Mouse (Mus musculus) leukemia stem cell, adult 10-12 weeks (primary cell): ENCODE results near the gene Phf14. TPM values are rescaled to one million over a fixed set of nuclear protein-coding genes. Genes with fewer than 3 reads are reported as not detected.

Experiments used
- polyA plus RNA-seq: library from polyadenylated mRNA; stranded (reverse); fragments of >175 nt; gene quantifications from 2 replicates; pipeline ENCODE4 v1.2.3, GENCODE M21; 2012; ENCODE audit warnings: low replicate concordance

Gene Phf14
- polyA plus RNA-seq = 19.8 and 23.0 TPM in 2 replicates

GRCm38 (mm10) chr6:11907269-11908032 lies at the start of gene Phf14, which contains the start of gene Ndufa4:
Phf14 (plus strand) TSS chr6:11907809.
Ndufa4 (minus strand) TSS chr6:11907497.

Other genes with a start within 250 kb of the Phf14 start
- gene Ndufa4, start 312 bp upstream of the Phf14 start, polyA plus RNA-seq = 4.4 and 11.2 TPM in 2 replicates